Mouse (Mus musculus): ENCODE measurements around the gene AI661453. TPM values are rescaled to one million over a fixed set of nuclear protein-coding genes. Genes with fewer than 3 reads are reported as not detected.
A peak's percentile ranks its signal among the peaks of the same experiment; 100 is the strongest.

AI661453 gene
- polyA plus RNA-seq, 1 experiment from 2014 or later, result 0.19 TPM

DNA sequence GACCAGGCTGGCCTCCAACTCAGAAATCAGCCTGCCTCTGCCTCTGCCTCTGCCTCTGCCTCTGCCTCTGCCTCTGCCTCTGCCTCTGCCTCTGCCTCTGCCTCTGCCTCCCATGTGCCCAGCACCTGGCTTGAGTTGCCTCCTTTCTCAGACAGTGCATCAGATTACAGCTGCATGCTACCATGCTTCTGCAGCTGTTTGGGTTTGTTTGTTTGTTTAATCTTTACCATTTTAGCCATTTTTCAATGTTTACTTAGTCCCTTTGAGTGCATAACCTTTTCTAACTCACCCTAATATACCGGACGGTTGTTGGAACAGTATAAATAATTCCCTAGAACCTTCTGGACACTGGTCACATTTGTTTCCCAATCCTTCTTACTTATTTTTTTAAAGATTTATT, 22.5 kb downstream of the AI661453 start:
- WGBS, result 98% methylated on average over 2 of the region's 2 CpGs

DNA sequence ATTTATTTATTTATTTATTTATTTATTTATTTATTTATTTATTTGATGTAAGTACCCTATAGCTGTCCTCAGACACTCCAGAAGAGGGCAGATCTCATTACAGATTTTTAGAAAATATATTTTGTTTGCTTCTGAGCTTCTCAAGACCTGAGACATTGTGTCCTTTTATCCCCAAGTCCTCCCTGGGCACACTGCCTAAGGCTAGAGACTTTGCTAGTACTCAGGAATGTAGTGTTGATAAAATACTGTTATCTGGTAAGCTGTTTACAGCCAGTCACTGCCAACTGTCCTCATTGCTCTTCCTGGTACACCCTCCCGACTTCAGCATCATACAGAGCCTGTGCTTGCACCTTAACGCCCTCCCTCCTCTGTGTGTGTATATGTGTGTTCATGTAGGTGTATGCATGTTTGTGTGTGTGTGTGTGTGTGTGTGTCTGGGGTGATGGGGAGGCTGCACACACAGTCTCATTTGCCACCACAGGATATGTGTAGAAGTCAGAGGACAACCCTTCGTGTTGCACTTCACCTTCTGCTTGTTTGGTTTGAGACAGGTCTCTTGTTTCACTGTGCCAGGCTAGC, 23.0 kb downstream of the AI661453 start:
- Histone ChIP-seq H3K27ac (replicated peaks) (no peak overlapping the region), H3K4me1 (no peaks in the 10 kb centered on the region), H3K27me3 (replicated peaks) (0 out of 2 replicates have a peak, but pooled peaks cover under 1% of the 10 kb centered on the region), H3K9me3 (replicated peaks) (no peaks in the 10 kb centered on the region), H3K9ac (replicated peaks) (no peak overlapping the region), H3K4me3 (replicated peaks) (no peak overlapping the region), H3K36me3 (no peaks in the 10 kb centered on the region), H3K4me2 (no peak overlapping the region)
- 93% methylated on average over 3 of the region's 3 CpGs for WGBS
- ATAC-seq (ENCODE audit: low FRiP score), result no peak

More for the DNA sequence above, 22.5 kb downstream of the AI661453 start:
- no peaks in the 10 kb centered on the region for H3K9me3 ChIP-seq (replicated peaks)
- ATAC-seq (ENCODE audit: low FRiP score), result no peak
- H3K4me2 ChIP-seq, result no peak overlapping the region
- no peaks in the 10 kb centered on the region for H3K36me3 ChIP-seq
- no peak overlapping the region for H3K9ac ChIP-seq (replicated peaks)
- no peak overlapping the region for H3K27ac ChIP-seq (replicated peaks)
- H3K27me3 ChIP-seq (replicated peaks), result no peaks in the 10 kb centered on the region
- no peak overlapping the region for H3K4me3 ChIP-seq (replicated peaks)
- no peaks in the 10 kb centered on the region for H3K4me1 ChIP-seq

DNA sequence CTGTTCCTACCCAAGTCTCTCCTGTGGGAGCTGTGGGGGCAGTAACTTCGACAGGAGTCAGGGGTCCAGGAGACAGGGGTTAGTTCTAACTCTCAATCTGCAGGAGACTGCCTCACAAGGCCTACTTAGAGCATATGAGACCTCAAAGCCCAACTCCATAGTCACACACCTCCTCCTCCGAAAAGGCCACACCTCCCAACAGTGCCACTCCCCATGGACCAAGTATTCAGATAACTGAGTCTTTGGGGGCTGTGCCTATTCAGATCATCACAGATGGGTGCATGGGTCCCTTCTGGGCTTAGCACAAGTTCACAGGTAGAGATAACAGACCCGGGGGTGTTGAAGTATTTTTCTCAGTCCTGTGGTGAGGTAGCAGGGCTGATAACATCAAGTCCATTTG, 25.3 kb downstream of the AI661453 start:
- no peak overlapping the region for H3K27ac ChIP-seq (replicated peaks)

DNA sequence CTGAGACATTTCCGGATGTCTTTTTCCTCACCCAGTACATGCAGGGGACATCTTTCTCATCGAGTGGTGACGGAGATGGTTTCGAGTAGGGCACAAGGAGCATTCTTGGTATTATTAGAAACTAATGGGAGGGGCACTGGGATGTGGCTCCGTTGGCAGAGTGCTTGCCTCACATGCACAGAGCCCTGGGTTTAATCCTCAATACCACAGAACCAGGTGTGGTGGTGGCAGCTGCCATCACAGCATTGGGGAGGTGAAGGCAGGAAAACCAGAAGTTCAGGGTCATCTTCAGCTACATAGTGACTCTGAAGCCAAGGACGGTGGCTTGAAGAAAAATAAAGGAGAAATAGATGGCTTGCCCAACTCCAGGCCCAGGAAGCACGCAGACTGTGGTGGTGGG, 25.8 kb downstream of the AI661453 start:
- H3K4me1 ChIP-seq, result no peaks in the 10 kb centered on the region

More for the DNA sequence above, 25.3 kb downstream of the AI661453 start:
- Histone ChIP-seq H3K9me3 (replicated peaks) (no peaks in the 10 kb centered on the region), H3K4me3 (replicated peaks) (no peak overlapping the region), H3K9ac (replicated peaks) (no peak overlapping the region), H3K4me1 (no peaks in the 10 kb centered on the region), H3K36me3 (no peaks in the 10 kb centered on the region), H3K4me2 (no peak overlapping the region), H3K27me3 (replicated peaks) (peaks cover 14% of the 10 kb centered on the region; the same call in 1 of the 2 replicates)
- WGBS, result 87% methylated on average over 3 of the region's 3 CpGs
- ATAC-seq (ENCODE audit: low FRiP score), result no peak

DNA sequence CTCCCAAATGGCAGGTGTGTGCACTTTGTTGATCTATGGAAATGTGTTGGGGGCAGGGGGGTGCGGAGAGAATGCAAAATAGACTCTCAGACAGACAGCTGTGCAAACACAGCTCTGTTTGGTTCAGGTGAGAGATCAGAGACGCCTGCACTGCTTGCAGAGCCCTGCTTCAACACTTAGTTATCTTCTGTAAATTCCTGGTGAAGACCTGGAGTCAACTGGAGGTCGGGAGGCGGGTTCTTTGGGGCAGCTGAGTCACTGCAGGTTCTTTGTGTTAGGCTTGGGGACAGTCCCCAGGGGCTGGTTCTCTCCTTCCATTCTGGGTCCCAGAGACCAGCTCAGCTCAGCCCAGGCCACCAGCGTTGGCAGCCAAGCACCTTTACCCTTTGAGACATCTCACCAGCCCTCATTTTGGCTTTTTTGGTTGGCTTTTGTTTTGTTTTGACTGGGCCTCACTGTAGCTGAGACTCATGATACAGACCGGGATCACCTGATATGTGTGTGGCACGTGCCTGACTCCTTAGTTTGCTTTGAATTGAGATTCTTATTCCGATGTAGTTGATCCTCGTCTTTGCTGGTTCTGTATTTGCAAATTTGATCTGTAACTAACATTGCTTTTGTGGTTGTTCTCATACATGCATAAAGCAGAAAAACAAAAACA, 26.4 kb downstream of the AI661453 start:
- 47% methylated on average over 9 of the region's 9 CpGs for WGBS
- ATAC-seq (ENCODE audit: low FRiP score), result no peak

More for the DNA sequence above, 25.8 kb downstream of the AI661453 start:
- WGBS, result 85% methylated on average over 7 of the region's 7 CpGs
- Histone ChIP-seq H3K36me3 (no peaks in the 10 kb centered on the region), H3K27me3 (replicated peaks) (peaks cover 19% of the 10 kb centered on the region), H3K9me3 (replicated peaks) (no peaks in the 10 kb centered on the region), H3K4me3 (replicated peaks) (no peak overlapping the region), H3K27ac (replicated peaks) (no peak overlapping the region), H3K9ac (replicated peaks) (no peak overlapping the region), H3K4me2 (no peak overlapping the region)
- ATAC-seq (ENCODE audit: low FRiP score), result no peak

DNA sequence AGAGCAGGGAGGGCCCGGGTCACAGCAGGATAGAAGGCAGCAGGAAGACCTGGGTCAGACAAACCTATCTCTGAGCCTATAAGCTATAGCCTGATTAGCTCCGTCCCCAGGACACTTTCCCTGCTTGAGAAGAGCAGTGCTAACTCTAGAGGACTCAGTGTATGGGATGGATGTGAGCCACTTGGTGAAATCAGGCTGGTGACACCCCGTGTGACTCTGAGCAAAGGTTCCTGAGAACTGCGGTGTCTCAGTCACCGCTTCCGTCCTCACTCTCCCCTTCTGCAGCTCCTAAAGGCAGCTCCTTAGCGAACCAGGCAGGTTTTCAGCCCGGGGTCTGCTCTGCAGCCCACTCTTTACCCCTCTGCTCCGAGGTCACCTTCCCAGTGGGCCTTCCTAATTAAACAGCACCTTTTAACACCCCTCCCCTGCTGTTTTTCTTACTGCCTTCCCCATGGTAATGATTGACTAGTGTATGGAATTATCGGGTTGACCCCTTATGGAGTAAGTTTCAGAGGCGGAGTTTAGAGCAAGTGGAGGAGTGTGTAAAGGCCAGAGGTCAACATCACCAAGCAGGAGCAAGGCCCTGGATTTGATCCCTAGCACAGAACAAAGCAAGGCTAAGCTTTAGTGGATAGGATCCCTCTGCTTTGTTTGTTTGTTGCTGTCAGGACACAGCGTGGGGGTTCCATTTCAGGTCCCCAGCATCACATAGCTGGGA, 28.0 kb downstream of the AI661453 start:
- Histone ChIP-seq H3K27me3 (replicated peaks) (peaks cover 41% of the 10 kb centered on the region), H3K4me2 (no peak overlapping the region), H3K4me3 (replicated peaks) (no peak overlapping the region), H3K9me3 (replicated peaks) (no peaks in the 10 kb centered on the region), H3K27ac (replicated peaks) (no peak overlapping the region), H3K36me3 (no peaks in the 10 kb centered on the region), H3K4me1 (peaks cover 5% of the 10 kb centered on the region), H3K9ac (replicated peaks) (no peak overlapping the region)
- no peak for ATAC-seq (ENCODE audit: low FRiP score)
- WGBS, result 52% methylated on average over 12 of the region's 12 CpGs

More for the DNA sequence above, 26.4 kb downstream of the AI661453 start:
- H3K4me1 ChIP-seq, result no peaks in the 10 kb centered on the region
- no peak overlapping the region for H3K4me3 ChIP-seq (replicated peaks)
- H3K9ac ChIP-seq (replicated peaks), result no peak overlapping the region
- H3K27me3 ChIP-seq (replicated peaks), result peaks cover 25% of the 10 kb centered on the region
- H3K9me3 ChIP-seq (replicated peaks), result no peaks in the 10 kb centered on the region
- no peak overlapping the region for H3K27ac ChIP-seq (replicated peaks)
- H3K36me3 ChIP-seq, result no peaks in the 10 kb centered on the region
- H3K4me2 ChIP-seq, result no peak overlapping the region

DNA sequence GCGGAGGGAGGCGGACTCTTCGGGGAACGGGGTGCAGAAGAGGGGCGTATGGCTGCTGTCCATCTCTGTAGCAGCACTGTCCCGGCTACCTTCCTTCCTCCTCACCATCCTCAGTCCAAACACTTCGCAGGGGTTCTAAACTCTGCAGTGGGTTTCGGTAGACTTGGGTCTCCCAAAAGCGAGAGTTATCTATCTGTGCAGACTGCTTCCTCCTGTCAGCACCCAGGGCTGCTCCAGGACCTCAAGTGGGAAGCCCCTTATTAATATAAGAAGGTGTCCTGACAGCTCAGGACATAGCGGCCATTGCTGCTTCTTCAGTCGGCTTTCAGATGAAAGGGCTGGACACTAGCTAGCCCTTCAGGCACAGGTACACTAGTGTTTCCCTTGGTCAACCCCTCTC, 28.6 kb downstream of the AI661453 start:
- no peaks in the 10 kb centered on the region for H3K36me3 ChIP-seq
- no peak overlapping the region for H3K27ac ChIP-seq (replicated peaks)
- no peak overlapping the region for H3K4me3 ChIP-seq (replicated peaks)
- no peak overlapping the region for H3K4me2 ChIP-seq
- H3K9me3 ChIP-seq (replicated peaks), result no peaks in the 10 kb centered on the region
- peaks cover 5% of the 10 kb centered on the region for H3K4me1 ChIP-seq
- H3K27me3 ChIP-seq (replicated peaks), result peaks cover 41% of the 10 kb centered on the region
- 85% methylated on average over 11 of the region's 11 CpGs for WGBS
- no peak overlapping the region for H3K9ac ChIP-seq (replicated peaks)
- ATAC-seq (ENCODE audit: low FRiP score), result no peak

DNA sequence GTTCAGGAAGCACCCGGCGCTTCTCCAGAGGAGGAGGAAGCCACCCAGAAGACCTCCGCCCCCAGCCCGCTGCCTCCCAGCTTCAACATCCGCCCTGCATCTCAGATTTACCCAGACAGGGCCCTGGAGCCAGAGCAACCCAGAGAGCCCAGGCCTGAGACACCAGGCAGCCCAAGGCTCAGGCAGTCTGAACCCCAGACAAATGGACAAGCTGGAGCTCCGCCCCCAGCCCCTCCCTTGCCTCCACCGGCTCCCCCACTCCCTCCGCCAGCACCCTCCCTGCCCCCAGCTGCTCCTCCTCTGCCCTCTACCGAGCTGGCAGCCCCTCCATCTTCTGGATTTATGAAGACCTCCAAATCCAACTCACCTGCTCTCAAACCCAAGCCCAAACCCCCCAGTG, 29.9 kb downstream of the AI661453 start:
- no peak overlapping the region for H3K4me3 ChIP-seq (replicated peaks)
- no peak for ATAC-seq (ENCODE audit: low FRiP score)
- H3K27ac ChIP-seq (replicated peaks), result no peak overlapping the region
- H3K9ac ChIP-seq (replicated peaks), result no peak overlapping the region
- 35% methylated on average over 9 of the region's 9 CpGs for WGBS
- H3K27me3 ChIP-seq (replicated peaks), result peaks cover 41% of the 10 kb centered on the region
- no peaks in the 10 kb centered on the region for H3K9me3 ChIP-seq (replicated peaks)
- no peak overlapping the region for H3K4me2 ChIP-seq
- H3K4me1 ChIP-seq, result peaks cover 8% of the 10 kb centered on the region
- no peaks in the 10 kb centered on the region for H3K36me3 ChIP-seq

DNA sequence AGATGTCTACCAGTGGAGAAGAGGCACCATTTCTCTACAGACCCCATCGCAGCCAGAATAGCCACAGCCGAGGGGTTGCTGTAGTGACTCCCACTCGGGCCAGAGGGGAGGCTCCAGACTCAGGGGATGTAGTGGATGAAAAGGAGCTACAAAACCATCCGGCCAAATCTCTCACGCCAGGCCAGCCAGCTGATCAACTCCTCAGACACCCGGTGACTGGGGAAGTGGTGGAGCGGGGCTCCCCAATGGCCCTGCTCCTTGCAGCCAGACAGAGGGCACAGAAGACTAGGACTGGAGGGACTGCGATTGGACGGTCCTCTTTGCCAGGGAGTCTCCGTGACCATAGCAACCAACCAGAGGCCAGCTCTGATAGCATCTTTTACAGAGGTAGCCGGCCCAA, 31.2 kb downstream of the AI661453 start:
- no peaks in the 10 kb centered on the region for H3K9me3 ChIP-seq (replicated peaks)
- H3K9ac ChIP-seq (replicated peaks), result no peak overlapping the region
- 65% methylated on average over 11 of the region's 11 CpGs for WGBS
- no peaks in the 10 kb centered on the region for H3K36me3 ChIP-seq
- H3K27ac ChIP-seq (replicated peaks), result no peak overlapping the region
- H3K4me1 ChIP-seq, result peaks cover 8% of the 10 kb centered on the region
- H3K4me2 ChIP-seq, result no peak overlapping the region
- peaks cover 41% of the 10 kb centered on the region for H3K27me3 ChIP-seq (replicated peaks)
- no peak overlapping the region for H3K4me3 ChIP-seq (replicated peaks)
- ATAC-seq (ENCODE audit: low FRiP score), result no peak

DNA sequence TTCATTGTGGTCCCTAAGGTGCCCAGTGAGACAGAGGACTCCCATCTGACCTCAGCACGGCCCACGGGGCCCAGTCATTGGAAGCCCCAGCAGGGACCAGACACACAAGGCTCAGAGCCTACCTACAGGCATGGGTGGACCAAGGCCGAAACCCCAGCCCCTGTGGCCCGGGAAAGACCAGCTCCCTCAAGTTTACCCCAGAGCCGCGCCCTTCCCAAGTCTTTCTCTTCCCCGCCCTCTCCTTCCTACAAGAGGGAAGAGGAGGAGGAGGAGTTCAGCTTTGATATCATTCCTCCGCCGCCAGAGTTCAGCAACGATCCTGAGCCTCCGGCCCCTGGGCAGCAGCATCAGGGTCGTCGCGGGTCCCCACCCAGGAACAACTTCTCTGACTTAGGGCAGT, 31.6 kb downstream of the AI661453 start:
- Histone ChIP-seq H3K9me3 (replicated peaks) (no peaks in the 10 kb centered on the region), H3K36me3 (no peaks in the 10 kb centered on the region), H3K4me1 (peaks cover 8% of the 10 kb centered on the region), H3K4me2 (peak overlapping the region; percentile 34), H3K4me3 (replicated peaks) (peak overlapping the region; percentile 12; the same call in 1 of the 2 replicates), H3K27ac (replicated peaks) (no peak overlapping the region), H3K9ac (replicated peaks) (no peak overlapping the region; the same call in 1 of the 2 replicates), H3K27me3 (replicated peaks) (peaks cover 41% of the 10 kb centered on the region)
- ATAC-seq (ENCODE audit: low FRiP score), result no peak
- 16% methylated on average over 14 of the region's 14 CpGs for WGBS

DNA sequence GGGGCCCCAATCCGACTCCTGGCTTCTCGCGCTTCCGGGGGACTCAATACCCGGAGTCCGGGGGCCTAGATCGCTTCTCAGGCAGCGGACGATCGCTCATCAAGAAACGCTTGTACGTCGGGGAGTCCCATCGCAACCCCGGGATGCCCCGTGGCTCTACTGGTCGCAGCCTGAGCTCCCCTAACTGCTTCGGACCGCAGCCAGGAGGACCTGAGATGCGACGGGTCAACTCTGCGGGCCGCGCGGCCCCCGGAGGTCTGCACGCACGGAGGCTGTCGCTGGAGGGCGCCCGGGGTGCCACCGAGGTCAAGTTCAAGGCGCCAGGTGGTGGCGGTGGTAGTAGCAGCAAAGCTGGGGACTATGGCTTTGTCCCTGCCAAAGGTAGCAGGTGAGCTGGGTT, 32.1 kb downstream of the AI661453 start:
- peaks cover 41% of the 10 kb centered on the region for H3K27me3 ChIP-seq (replicated peaks)
- H3K9ac ChIP-seq (replicated peaks), result no peak overlapping the region; the same call in 1 of the 2 replicates
- peak overlapping the region; percentile 12; the same call in 1 of the 2 replicates for H3K4me3 ChIP-seq (replicated peaks)
- no peak overlapping the region for H3K27ac ChIP-seq (replicated peaks)
- no peaks in the 10 kb centered on the region for H3K36me3 ChIP-seq
- ATAC-seq (ENCODE audit: low FRiP score), result no peak
- H3K9me3 ChIP-seq (replicated peaks), result no peaks in the 10 kb centered on the region
- WGBS, result 8% methylated on average over 34 of the region's 34 CpGs
- peaks cover 8% of the 10 kb centered on the region for H3K4me1 ChIP-seq
- H3K4me2 ChIP-seq, result peak overlapping the region; percentile 34

DNA sequence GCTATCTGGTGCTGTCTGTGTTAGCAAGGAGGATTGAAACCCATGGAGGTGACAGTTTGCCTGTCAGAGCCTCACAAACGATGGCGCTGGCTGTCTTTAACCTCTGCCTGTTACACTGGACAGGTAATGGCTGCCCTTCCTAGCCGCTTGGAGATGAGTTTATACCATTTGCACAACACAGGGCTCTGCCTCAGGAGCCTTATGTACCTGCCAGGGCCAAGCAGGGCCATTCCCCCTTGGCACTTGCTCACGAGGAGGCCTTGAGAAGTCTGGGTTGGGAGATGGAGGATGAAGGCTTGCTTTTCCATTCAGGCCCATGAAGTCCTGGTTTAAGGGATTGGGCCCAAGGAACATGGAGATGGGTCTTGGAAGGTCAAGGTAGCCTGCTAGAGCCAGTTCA, 33.2 kb downstream of the AI661453 start:
- Histone ChIP-seq H3K27me3 (replicated peaks) (peaks cover 39% of the 10 kb centered on the region), H3K9ac (replicated peaks) (no peak overlapping the region), H3K4me3 (replicated peaks) (no peak overlapping the region), H3K27ac (replicated peaks) (no peak overlapping the region), H3K4me2 (no peak overlapping the region), H3K36me3 (no peaks in the 10 kb centered on the region), H3K4me1 (peaks cover 8% of the 10 kb centered on the region), H3K9me3 (replicated peaks) (no peaks in the 10 kb centered on the region)
- no peak for ATAC-seq (ENCODE audit: low FRiP score)
- WGBS, result 74% methylated on average over 4 of the region's 4 CpGs

Data from neural tube, embryonic 15.5 days (tissue).